Mouse (Mus musculus): Measurements from ENCODE around the gene Med24. TPM values are rescaled to one million over a fixed set of nuclear protein-coding genes. Genes with fewer than 3 reads are reported as not detected.

Med24 gene
- polyA plus RNA-seq (2014; fragmentation: Nextera tagmentation; extraction: Ambion mirVana), result 53.0 and 53.5 TPM in 2 replicates

DNA sequence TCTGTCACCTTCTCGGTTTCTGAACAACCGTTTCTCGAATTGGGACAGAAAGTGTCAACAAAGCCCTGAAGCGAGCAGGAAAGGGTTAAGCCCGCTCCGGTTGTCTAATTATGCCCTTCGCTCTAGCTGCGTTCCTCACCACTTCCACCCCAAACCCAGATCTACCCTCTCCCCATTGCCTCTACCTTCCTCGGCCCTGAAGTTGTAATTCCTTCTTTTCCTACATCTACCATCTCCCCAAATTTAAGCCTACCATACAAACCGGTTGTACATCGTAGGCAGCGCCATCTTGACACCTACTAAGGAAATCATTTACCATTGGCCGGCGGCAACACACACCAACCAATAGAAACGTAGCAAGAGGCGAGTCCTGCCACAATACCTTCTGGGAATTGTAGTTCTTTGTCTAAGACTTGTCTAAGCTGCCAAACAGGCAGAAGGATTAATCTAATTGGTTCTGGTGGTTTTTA, at the start of gene Med24:
Med24 (minus strand) TSS at position 317 of the 470 bp plus-strand sequence.
- Histone ChIP-seq H3K4me1 (ENCODE audit: insufficient read depth) (peaks cover 7% of the 10 kb centered on the region; the same call in 1 of the 2 replicates), H3K27ac (ENCODE audit: low read depth) (peak within 1 kb of the TSS; percentile 63), H3K4me2 (peak within 1 kb of the TSS; percentile 89), H3K27me3 (ENCODE audit: insufficient read depth, low read length) (no peaks in the 10 kb centered on the region), H3K36me3 (ENCODE audit: insufficient read depth) (peaks cover 30% of the 10 kb centered on the region), H3K9me3 (ENCODE audit: low read depth, low read length) (peaks cover 2% of the 10 kb centered on the region; the same call in 1 of the 2 replicates), H3K9ac (peak within 1 kb of the TSS; percentile 62), H3K4me3 (ENCODE audit: low read depth, low read length) (peak within 1 kb of the TSS; percentile 63)
- TF ChIP-seq CTCF (IDR thresholded peaks at IDR 0.05; ENCODE audit: low read depth), result no peak
- ATAC-seq (ENCODE audit: insufficient read depth), result peak; percentile 94
- DNase-seq, result peak; percentile 96
- WGBS, result under 1% methylated on average over 16 of the region's 16 CpGs

DNA sequence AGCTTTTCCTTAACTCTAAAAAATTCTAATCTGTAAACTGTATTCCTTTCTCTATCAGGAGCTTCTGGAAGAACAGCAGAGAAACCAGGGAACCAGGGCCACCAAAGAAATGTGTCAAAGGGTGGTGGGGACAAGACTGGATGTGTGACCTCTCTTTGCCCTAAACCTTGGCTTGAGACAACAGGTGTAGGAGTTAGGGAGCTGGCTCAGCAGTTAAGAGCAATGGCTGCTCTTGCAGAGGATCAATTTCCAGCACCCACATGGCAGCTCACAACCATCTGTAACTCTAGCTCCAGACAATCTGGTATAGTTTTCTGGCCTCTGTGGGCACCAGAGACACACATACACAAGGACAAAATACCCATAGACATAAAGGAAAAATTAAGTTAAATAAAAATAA, 48.7 kb upstream of the Med24 start:
- H3K9me3 ChIP-seq (ENCODE audit: low read depth, low read length), result no peaks in the 10 kb centered on the region
- H3K4me2 ChIP-seq, result no peak overlapping the region
- H3K36me3 ChIP-seq (ENCODE audit: insufficient read depth), result no peaks in the 10 kb centered on the region
- TF ChIP-seq CTCF (IDR thresholded peaks at IDR 0.05; ENCODE audit: low read depth), result no peak
- no peak overlapping the region for H3K4me3 ChIP-seq (ENCODE audit: low read depth, low read length)
- DNase-seq, result no peak
- peaks cover 52% of the 10 kb centered on the region for H3K4me1 ChIP-seq (ENCODE audit: insufficient read depth)
- ATAC-seq (ENCODE audit: insufficient read depth), result no peak
- H3K27ac ChIP-seq (ENCODE audit: low read depth), result peak overlapping the region; percentile 92
- no peak overlapping the region for H3K9ac ChIP-seq
- H3K27me3 ChIP-seq (ENCODE audit: insufficient read depth, low read length), result no peaks in the 10 kb centered on the region

GRCm38 (mm10) chr11:98776843-98777590, 47.8 kb upstream of the Med24 start:
- no peaks in the 10 kb centered on the region for H3K36me3 ChIP-seq (ENCODE audit: insufficient read depth)
- DNase-seq (peak; percentile 79), ATAC-seq (ENCODE audit: insufficient read depth) (no peak)
- WGBS, result 10% methylated on average over 9 of the region's 9 CpGs
- no peak overlapping the region for H3K4me3 ChIP-seq (ENCODE audit: low read depth, low read length)
- peak overlapping the region; percentile 92 for H3K27ac ChIP-seq (ENCODE audit: low read depth)
- TF ChIP-seq CTCF (IDR thresholded peaks at IDR 0.05; ENCODE audit: low read depth), result no peak
- peak overlapping the region; percentile 1 for H3K9ac ChIP-seq
- H3K4me2 ChIP-seq, result peak overlapping the region; percentile 78
- H3K4me1 ChIP-seq (ENCODE audit: insufficient read depth), result peaks cover 52% of the 10 kb centered on the region
- H3K27me3 ChIP-seq (ENCODE audit: insufficient read depth, low read length), result no peaks in the 10 kb centered on the region
- H3K9me3 ChIP-seq (ENCODE audit: low read depth, low read length), result no peaks in the 10 kb centered on the region

DNA sequence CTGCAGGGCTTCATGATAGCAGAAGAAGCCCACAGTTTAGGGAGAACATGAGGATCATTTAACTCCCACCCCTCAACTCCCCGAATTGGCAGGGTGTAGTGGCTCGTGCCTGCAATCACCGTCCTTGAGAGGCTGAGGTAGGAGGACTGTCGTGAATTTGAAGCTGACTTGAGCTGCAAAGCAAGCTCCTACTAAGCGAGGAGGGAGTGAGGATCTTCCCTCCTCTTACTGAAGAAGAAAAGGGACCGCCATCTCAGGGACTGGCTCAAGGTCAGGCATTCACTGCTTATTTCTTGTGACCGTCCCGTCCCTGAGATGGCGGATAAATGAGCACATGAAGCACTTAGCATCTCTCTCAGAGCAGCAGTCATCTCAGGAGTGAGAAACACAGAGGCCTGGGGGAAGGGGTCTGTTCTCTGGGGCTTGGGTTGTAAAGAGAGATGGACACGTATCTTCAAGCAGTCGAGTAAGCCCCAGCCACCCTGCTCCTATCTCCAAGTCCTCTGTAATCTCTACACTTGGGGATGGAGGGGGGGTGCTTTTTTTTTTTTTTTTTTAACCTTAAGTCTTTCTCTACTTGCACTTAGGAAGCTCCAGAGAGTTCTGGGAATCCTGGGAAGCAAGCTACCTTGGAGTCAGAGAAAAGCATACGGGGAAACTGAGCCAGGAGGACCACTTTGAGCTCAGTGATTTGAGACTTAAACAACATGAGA, 47.0 kb upstream of the Med24 start:
- Histone ChIP-seq H3K27me3 (ENCODE audit: insufficient read depth, low read length) (no peaks in the 10 kb centered on the region), H3K27ac (ENCODE audit: low read depth) (peak overlapping the region; percentile 92), H3K36me3 (ENCODE audit: insufficient read depth) (peaks cover 2% of the 10 kb centered on the region), H3K4me3 (ENCODE audit: low read depth, low read length) (peak overlapping the region; percentile 29; the same call in 1 of the 2 replicates), H3K4me1 (ENCODE audit: insufficient read depth) (peaks cover 49% of the 10 kb centered on the region), H3K9me3 (ENCODE audit: low read depth, low read length) (no peaks in the 10 kb centered on the region), H3K9ac (peak overlapping the region; percentile 33; the same call in 1 of the 2 replicates), H3K4me2 (peak overlapping the region; percentile 78)
- no peak for TF ChIP-seq CTCF (IDR thresholded peaks at IDR 0.05; ENCODE audit: low read depth)
- DNase-seq (no peak), ATAC-seq (ENCODE audit: insufficient read depth) (no peak)
- WGBS, result 32% methylated on average over 12 of the region's 12 CpGs

- peak overlapping the region; percentile 29 for H3K4me3 ChIP-seq (ENCODE audit: low read depth, low read length)
- peaks cover 6% of the 10 kb centered on the region for H3K36me3 ChIP-seq (ENCODE audit: insufficient read depth)
- DNase-seq (peak; percentile 97), ATAC-seq (ENCODE audit: insufficient read depth) (peak; percentile 73)
- H3K27ac ChIP-seq (ENCODE audit: low read depth), result peak overlapping the region; percentile 92
- WGBS, result 2% methylated on average over 15 of the region's 15 CpGs
- peak overlapping the region; percentile 33; the same call in 1 of the 2 replicates for H3K9ac ChIP-seq
- H3K4me1 ChIP-seq (ENCODE audit: insufficient read depth), result peaks cover 49% of the 10 kb centered on the region
- H3K4me2 ChIP-seq, result peak overlapping the region; percentile 78
- TF ChIP-seq CTCF (IDR thresholded peaks at IDR 0.05; ENCODE audit: low read depth), result no peak; the same call in 1 of the 2 replicates
- H3K27me3 ChIP-seq (ENCODE audit: insufficient read depth, low read length), result no peaks in the 10 kb centered on the region
- H3K9me3 ChIP-seq (ENCODE audit: low read depth, low read length), result no peaks in the 10 kb centered on the region
Observed at GRCm38 (mm10) chr11:98775348-98776051, 46.3 kb upstream of the Med24 start.

GRCm38 (mm10) chr11:98774582-98775347, 45.5 kb upstream of the Med24 start, which contains the start of gene Nr1d1:
TSS of gene Nr1d1 (minus strand) at chr11:98775333.
- ATAC-seq (ENCODE audit: insufficient read depth), result no peak
- peak within 1 kb of the TSS; percentile 92 for H3K27ac ChIP-seq (ENCODE audit: low read depth)
- peak within 1 kb of the TSS; percentile 29 for H3K4me3 ChIP-seq (ENCODE audit: low read depth, low read length)
- no peak for TF ChIP-seq CTCF (IDR thresholded peaks at IDR 0.05; ENCODE audit: low read depth)
- no peaks in the 10 kb centered on the region for H3K27me3 ChIP-seq (ENCODE audit: insufficient read depth, low read length)
- peak within 1 kb of the TSS; percentile 78 for H3K4me2 ChIP-seq
- under 1% methylated on average over 22 of the region's 22 CpGs for WGBS
- H3K9ac ChIP-seq, result peak within 1 kb of the TSS; percentile 33
- H3K9me3 ChIP-seq (ENCODE audit: low read depth, low read length), result no peaks in the 10 kb centered on the region
- H3K4me1 ChIP-seq (ENCODE audit: insufficient read depth), result peaks cover 49% of the 10 kb centered on the region
- no peak for DNase-seq
- H3K36me3 ChIP-seq (ENCODE audit: insufficient read depth), result peaks cover 13% of the 10 kb centered on the region
